Mouse (Mus musculus) urinary bladder, postnatal 14 days (tissue): ENCODE data around the gene Tmem266.

ENCODE experiments used
- DNase-seq: peaks from one replicate; pipeline ENCODE4 v3.0.0; 2021; ENCODE audit warnings: low spot score

The Tmem266 gene

GRCm38 (mm10) chr9:55332476-55332875 is 5.8 kb downstream of the Tmem266 start:
- no peak for DNase-seq

GRCm38 (mm10) chr9:55332949-55333348 is 6.2 kb downstream of the Tmem266 start:
- peak; percentile 64 for DNase-seq

GRCm38 (mm10) chr9:55344165-55344564 is 17.5 kb downstream of the Tmem266 start:
- DNase-seq: no peak

- no peak for DNase-seq
Measured at GRCm38 (mm10) chr9:55345332-55345731, 18.6 kb downstream of the Tmem266 start.

- no peak for DNase-seq
Measured at GRCm38 (mm10) chr9:55348664-55349063, 22.0 kb downstream of the Tmem266 start.

GRCm38 (mm10) chr9:55354686-55355085 is 28.0 kb downstream of the Tmem266 start:
- no peak for DNase-seq

DNA sequence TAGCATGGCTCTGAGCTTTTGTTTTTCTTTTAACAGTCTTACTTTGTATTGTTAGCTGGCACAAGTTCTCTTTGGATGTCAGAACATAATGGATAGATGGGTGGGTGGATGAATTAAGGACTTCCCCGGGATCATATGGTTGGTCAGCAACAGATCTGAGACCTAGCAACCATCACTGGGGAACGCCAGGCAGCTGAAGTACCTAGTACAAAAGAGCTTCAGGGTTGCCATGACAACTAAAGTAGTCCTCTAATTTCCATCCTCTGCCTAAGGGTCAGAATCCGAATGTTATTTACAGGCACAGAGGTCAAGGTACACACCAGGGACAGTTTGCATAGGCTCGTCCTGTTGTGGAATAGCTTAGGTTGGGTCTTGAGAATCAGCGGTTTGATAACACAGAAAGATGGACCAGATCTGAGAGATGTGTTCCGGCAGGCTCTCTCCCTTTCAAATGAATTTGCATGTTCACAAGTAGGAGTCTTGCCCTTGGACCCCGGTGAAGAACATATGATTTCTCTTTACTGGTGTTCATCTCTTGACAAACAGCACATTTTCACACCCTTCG is 28.6 kb downstream of the Tmem266 start:
- DNase-seq: no peak

GRCm38 (mm10) chr9:55357164-55357563 is 30.5 kb downstream of the Tmem266 start:
- DNase-seq: no peak

DNA sequence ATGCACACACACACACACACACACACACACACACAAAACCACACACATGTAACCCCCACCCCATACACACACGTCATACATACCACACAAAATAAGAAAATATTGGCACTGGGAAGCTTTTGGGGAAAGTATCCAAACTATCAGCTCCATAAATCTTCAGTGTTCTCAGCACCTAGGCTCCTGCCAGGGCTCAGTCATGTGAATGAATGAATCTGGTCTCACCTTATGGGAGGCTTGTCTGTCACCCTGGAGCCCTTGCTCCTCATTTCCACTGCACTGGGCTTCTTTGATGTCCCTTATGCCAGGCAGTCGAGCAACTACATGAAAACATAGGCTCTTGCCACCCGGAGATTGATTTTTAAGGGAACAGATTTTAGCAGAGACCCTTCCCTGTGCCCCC is 33.7 kb downstream of the Tmem266 start:
- DNase-seq: no peak

- DNase-seq: no peak
Measured at GRCm38 (mm10) chr9:55360861-55361260, 34.1 kb downstream of the Tmem266 start.

- peak; percentile 44 for DNase-seq
Measured at GRCm38 (mm10) chr9:55361969-55362368, 35.3 kb downstream of the Tmem266 start.

- no peak for DNase-seq
Measured at GRCm38 (mm10) chr9:55363707-55364106, 37.0 kb downstream of the Tmem266 start.

DNA sequence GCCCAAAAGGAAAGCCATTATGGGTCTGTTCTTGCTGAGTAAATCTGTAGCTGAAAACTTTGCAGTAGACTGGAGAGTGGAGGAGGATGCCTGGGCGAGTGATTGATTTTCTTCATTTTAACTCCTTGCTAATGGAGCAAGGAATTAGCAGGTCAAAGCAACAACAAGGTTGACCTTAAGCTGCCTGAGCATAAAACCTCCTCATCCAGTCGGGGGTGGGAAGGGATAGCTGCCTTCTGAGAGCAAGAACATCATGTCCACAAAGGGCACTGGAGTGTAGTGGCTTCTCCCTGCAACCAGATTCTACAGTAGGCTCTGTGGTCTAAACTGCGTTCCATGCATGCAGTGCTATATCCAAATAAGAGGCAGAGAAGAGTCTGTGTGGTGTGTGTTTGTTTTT is 41.3 kb downstream of the Tmem266 start:
- no peak for DNase-seq

GRCm38 (mm10) chr9:55371908-55372307 is 45.2 kb downstream of the Tmem266 start:
- DNase-seq: no peak

DNA sequence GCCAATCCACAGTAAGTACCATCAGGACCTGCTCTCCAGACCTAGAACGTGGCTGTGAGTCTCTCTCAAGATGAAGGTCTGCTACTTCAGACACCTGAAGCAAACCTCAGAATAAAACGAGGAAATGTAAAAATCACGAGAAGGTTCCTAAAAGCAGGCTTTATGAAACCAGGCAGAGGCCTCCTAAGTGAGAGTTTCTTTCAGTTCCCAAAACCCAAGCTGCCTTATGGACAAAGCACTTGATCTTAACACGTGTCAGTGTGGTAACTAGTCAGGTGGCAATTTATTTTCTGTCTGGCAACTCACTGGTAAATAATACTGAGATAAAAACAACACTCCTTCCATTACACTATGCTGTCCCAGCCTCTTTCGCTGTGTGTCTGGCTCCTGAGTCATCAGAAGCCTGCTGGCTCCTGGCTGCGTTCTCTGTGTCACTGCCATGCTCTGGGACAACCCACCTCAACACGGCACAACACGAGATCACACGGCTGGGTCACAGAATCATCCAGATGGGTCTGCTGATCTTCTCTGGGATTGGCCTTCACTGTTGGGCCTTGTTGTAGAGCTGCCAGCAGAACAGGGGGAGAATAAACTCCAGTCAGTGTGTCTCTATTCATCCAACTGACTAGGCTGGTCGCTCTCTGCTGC is 51.0 kb downstream of the Tmem266 start:
- no peak for DNase-seq

DNA sequence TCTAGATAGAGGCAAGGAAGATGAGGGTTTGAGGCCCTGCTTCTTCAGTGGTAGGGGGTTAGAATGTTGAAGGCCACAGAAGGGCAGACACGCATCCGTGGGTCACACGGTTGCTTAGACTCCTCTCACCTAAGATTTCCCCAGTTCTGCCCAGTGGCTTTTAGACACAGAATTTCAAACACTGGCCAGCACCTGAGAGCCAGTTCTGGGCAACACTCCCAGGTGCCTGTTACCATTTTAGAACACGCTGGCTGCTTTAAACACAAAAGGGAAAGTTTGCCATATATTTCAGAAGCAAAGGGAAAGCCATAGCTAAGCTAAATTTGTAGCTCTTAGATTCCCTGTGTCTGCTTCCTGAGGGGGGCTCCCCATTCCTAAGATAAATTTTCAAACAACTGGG is 54.7 kb downstream of the Tmem266 start:
- no peak for DNase-seq

GRCm38 (mm10) chr9:55382441-55382840 is 55.7 kb downstream of the Tmem266 start:
- DNase-seq: peak; percentile 63

DNA sequence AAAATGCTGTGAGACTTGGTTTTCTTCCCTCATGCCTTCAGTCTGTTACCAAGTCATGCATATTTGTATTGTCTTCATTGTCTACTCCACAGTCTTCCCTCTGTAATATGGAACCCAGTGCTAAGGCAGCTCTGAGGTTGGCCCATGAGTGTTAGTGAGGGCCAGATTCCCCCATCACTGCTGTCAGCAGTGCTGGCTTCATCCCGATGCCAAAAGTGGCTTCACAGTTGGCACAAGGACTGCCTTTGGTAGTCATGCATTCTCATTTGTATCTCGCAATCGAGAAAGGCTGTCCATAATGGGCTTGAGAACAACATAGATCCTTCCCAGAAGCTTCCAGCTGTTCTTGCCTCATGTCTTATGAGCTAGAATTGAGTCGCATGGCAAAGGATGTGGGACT is 59.4 kb downstream of the Tmem266 start:
- DNase-seq: no peak

GRCm38 (mm10) chr9:55387862-55388505 is 61.3 kb downstream of the Tmem266 start:
- no peak for DNase-seq

DNA sequence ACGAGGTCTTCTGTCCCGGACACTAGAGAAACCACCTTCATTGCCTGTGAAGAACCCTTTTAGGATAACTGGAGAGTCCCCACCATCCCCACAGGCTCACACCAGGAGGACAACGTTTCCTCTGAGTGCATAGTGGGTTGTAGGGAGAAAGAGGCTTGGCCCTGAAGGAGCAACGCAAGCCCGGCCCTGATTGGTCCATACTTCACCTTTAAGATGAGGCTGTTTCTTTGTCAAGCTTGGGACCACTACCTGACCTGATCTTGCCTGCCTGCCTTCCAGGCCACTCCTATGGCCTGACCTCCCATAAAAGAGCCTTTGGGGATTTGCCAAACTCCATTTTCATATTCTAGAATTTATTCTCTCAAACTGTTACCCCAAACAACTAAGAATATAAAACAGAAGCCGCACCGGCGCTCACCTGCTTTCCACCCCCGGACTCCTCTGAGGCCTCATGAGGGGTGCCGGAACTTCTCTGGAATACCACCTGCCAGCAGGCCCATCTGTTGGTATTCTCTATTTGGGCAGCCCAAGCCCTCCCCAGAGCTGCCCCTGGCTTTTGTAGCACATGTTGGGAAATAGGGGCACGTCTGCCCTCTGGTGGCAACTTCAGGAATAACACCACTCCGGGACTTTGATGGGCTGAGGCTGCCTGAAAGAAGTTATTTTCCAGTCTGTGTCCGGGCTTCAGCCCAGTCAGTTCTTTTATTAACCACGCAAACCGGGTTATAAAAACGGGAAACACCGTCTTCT is 65.4 kb downstream of the Tmem266 start:
- DNase-seq: peak; percentile 76

GRCm38 (mm10) chr9:55395650-55396049 is 68.9 kb downstream of the Tmem266 start:
- DNase-seq: no peak

- DNase-seq: no peak
Measured at GRCm38 (mm10) chr9:55398985-55399554, 72.4 kb downstream of the Tmem266 start.

GRCm38 (mm10) chr9:55402276-55402675 is 75.6 kb downstream of the Tmem266 start:
- DNase-seq: no peak
